Mouse (Mus musculus) stomach, postnatal 0 days (tissue): ENCODE measurements around the gene Cryl1.

Source experiments
- CTCF ChIP-seq: IDR thresholded peaks from 2 replicates; pipeline ENCODE4 v1.5.1; 2016; ENCODE audit warnings: antibody characterized with exemption, low read depth, mild to moderate bottlenecking, moderate library complexity
- EP300 ChIP-seq: optimal IDR thresholded peaks from 2 replicates; pipeline ENCODE3; 2016; ENCODE audit warnings: antibody characterized with exemption

DNA sequence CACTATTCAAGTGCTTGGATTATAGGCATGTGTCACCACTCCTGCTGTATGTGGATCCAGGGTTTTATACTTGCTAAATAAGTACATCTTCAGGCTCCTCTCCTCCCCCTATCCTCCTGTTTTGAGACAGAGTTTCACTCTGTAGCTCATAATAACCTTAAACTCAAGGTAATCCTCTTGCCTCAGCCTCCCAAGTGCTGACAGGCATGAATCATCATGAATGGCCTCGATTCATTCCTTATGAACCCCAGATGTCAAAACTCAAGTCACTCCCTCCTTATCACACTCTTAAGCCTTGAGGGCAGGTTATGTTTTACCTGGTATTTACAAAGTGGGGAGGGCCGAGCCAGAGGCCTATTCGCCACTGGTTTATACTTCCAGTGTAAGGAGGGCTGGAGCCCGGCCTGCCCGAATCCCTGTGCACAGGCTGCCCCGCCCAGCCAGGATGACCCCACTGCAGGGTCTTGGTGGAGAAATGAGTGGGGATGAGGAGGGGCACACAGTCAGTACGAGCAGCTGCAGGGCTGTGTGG lies 121.8 kb downstream of the Cryl1 start:
- TF ChIP-seq CTCF: no peak
- no peak for TF ChIP-seq EP300
